Mouse (Mus musculus) NIH3T3 (cell line): ENCODE results near the gene Ecpas.

ENCODE experiments used
- DNase-seq: peaks from one replicate; pipeline ENCODE4 v3.0.0-alpha.2; 2012; ENCODE audit warnings: low read depth

Gene Ecpas

DNA sequence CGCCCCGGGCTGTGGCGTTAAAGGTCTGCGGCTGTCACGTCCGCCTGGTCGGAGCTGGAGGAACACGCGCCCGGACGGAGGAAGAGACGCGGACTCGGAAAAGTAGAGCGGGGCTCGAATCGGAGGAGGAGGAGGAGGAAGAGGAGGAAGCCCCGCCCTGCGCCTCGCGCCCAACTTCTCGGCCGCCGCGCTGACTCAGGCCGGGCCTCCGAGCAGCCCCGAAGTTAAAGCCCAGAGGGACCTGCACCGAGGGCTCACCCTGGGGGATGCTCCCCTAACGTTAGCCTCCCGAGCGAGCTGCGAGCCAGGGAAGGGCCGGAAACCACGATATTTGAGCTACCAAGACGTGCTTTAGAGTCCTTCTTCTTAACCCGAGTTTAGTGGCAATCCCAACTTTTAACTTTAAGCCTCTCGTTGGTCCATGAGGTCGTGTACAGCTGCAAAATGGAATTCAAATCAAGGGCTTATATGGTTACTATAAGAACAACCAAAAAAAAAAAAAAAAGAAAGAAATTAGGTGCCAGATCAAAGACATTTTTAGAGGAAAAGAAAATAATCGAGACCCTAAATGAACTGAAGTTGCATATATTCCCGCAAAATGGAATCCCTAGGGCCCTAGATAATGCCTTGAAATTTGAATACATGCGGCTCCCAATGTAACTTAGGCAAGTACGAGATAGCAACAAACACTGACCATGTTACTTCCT, at the start of gene Ecpas:
Ecpas (minus strand) TSS at position 121 of the 707 bp plus-strand sequence.
- DNase-seq = peak; percentile 90

DNA sequence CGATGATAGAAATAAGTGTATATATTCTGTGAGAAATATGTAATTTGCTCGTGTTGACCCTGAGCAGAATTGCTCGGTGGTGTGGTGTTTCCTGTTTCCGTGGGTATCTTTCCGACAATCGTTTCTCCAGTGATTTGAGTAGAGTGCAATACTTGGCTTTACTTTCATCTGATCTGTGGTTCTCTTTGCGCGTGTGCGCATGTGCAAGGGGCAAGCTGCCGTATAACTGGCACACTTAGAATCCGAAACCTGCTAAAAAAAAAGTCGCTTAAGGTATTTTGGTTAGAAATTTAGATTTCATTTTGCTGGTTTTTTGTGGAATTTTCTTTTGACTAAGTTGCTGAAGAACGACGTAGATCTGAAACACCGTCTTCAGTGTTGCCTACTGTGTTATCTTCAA, 49.2 kb upstream of the Ecpas start:
- no peak for DNase-seq

DNA sequence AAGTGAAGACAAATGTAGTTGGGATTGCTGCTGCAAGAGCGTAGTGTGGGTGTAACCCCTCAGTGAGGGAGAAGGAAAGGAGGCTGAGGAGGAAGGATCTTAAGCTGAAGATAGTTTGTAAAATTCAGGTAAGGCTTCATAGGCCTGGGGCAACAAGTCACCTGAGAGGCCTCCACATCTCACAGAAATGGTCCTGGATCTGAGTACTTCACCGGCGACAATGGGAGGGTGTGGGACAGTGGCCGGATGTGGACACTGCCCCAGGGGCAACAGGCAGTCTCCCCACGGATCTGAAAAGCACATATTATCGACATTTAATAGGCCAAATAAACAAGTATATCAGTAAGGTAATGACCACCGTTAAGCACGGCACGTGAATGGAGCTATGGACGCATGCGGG, 40.1 kb upstream of the Ecpas start:
- no peak for DNase-seq

DNA sequence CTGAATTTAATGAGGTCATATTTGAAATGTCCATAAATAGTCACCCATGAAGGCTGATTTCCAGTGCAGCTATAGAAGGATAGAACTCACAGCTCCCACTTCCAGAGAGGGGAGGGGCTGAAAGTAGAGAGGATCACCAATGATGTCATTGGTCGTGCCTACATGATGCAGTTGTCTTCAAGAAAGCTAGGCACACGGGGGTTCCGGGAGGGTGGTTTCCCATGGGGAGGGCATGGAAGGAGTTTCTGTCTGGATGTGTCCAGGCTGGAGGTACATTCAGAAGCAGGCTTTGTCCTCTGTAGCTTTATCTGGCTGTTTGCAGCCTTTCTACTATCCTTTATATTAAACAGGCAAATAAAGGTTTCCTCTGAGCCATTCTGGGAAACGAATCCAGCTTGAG, 35.8 kb upstream of the Ecpas start:
- no peak for DNase-seq

DNA sequence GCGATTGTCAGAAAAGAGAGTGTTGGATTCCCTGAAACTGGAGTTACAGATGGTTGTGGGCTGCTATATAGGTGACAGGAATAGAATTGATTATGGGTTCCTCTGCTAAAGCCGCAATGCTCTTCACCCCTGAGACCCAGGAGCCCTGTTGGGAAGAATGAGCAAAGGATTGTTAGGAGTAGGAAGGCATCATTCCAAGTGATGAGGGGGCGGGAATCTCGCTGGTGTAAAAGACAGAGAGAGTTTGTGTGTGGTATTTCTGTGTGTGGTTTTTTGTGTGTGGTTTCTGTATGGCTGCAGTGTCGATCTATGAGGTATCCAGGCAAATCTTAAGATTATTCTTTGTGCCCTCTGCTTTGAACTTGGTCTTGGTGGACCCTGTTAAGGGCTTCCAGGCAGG, 32.1 kb upstream of the Ecpas start:
- no peak for DNase-seq

DNA sequence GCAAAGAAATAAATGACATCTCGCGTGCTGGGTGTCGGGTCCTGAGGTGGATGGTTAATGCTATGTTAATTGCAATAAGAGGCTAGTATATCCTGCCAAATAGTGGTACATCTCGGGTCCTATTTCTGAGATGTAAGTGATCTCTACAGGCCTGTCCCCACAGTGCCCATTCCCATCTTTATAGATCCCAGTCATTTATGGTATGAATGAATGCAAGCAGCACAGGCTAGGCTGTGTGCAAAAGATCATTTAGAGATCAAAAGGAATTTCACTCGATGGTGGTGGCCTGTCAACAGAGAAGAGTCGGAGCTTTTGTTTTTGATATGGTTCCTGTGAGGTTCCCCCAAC, 31.6 kb upstream of the Ecpas start:
- no peak for DNase-seq

DNA sequence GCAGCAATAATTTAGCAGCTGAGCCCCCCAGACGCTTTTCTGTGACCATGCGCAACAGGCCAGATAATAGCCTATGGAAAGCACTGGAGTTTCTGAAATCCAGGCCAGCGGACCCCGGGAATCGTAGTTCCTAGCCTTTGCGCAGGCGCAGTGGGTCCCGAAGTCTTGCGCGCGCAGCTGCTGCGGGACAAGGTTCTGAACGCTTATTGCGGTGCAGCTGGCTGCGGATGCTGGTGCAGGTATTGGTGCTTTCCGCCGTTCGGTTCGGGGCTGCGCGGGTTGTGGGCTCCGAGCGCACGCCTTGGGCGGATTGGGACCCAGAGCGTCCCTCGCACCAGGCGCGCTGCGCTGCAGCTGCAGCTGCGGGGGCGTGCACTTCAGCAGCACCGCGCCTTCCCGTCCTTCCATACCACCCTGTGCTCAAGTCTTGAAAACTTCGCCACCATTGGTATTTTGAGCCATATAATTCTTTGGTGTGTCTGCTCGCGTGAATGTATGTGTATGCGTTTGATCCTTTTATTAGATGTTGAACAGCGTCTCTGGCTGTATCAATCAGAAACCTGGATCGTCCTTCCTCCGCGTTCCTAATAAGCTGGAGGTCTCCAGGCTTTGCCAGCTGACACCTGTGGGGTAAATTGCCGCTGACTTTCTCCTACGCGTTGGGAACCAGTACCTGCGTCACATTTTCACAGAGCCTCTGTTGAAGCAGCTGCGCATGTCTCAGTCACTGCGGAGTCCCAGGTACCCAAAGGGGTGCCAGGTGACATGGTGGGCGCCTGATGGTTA, 31.1 kb upstream of the Ecpas start, which contains the start of gene Zkscan16:
Zkscan16 (plus strand) TSS at position 209 of the 786 bp plus-strand sequence.
- DNase-seq = peak; percentile 90

DNA sequence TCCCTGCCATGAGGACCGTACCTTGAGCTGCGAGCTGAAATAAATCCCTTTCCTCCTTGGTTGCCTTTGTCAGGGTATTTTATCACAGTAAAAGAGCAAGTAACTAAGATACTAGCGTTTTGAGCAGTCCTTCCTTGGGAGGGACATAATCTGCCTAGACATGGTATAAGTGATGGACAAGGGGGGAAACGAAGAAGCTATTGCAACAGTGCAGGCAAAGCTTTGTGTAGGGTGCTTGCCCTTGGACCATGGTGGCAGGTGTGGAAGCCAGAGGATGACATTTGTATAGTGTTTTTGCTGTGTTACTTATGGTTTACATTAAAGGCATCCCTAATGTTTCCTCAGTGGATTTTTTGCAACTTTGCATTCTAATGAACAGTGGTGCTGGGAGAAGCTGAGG, 30.4 kb upstream of the Ecpas start:
- no peak for DNase-seq

DNA sequence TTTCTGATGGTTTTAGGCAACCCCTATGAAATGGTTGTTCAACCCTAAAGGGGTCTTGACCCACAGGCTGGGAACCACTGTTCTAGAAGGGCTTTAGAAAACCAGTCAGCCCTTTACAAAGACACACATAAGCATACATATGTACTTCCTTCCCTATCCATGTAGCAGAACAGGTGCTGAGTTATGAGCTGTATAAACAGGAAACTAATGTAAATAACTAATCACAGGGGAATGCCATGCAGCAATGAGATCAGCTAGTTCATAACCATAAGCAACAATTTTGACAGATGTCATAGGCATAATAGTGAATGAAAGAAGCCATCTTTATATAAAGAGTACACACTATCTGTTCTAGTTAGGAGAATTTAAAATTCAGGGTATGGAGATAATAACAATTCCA, 29.1 kb upstream of the Ecpas start:
- no peak for DNase-seq

DNA sequence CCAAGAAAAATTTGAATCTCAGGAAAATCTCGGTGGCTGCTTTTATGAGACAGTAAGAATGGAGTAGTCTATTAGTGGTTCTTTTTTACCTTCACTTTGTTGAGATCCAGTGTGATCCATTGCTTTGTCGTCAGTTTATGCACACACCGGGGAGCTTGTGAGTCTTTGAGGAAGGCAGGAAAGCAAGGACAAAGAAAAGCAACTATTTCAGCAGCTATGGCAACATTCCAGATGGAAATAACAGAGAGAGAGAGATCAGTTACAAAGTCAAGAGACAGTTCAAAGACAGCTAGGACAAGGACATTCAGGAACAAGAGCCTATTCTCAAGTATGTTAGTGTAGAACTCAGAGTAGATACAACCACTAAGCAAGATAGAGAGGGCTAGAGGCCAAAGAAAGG, 23.3 kb upstream of the Ecpas start:
- no peak for DNase-seq

DNA sequence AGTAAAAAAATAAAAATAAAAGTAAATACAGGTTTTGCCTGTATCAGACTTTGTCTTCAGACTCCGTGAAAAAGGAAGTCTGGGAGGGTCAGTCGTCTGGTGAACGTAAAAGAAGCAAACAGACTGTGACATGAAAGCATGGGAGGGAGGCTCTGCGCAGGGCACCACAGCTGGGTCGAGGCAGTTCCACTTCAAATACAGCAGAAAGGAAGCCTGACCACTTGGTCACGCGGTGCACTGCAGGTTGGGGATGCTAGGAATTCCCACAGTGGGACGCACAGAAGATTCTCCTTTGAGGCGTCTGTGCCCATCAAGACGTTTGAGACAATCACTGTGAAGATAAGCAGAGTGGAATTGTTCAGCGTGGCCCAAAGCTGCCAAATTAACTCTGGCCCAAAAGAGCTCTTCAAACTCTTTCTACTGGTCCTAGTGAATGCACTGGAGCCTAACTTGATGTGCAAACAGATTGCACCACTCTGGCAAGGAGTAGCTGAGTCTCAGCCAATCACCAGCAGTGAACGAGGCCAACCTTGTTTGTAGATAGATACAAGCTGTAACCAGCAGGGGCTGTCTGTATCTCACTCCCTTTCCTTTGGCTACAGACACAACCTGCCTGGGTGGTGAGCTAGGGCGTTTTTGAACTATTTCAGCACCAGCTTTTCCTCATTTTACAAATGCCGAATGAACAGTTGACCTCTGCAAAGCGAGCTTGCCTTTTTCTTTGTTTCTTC, 22.4 kb upstream of the Ecpas start:
- DNase-seq = peak; percentile 77

DNA sequence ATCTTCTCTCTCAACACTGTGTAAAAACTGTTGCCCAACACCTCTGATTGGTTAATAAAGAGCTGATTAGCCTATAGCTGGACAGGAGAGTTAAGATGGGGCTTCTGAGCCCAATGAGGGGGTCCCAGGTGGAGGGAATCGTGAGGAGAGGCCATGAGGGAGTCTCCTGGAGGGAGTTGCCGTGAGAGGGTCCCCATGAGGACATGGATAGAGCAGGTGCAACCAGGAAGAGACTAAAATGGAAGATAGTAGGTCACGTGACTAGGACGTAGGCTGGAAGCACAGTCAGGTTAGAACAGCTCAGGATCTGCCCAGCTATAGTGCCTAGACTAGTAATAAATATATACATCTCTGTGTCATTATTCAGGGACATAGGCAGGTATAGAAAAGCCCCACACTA, 21.8 kb upstream of the Ecpas start:
- DNase-seq = no peak

DNA sequence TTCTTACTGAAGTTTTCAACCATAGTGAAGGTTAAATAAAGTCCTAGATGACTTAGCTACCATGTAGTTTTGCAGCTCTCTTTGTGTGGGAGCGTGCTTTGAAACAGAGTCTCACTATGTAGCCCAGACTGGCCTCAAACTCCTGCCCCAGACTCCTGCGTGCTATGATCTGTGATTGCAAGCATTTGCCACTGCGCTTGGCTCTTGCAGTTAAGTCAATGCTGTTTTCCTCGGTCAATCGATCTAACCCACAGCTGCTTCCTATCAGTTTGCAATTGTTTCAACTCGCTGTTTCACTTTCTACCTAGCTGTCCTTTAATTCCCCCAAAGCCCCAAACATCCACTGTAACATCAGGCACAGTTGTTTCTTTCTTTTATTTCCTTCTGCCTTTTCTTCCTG, 20.0 kb upstream of the Ecpas start:
- no peak for DNase-seq

DNA sequence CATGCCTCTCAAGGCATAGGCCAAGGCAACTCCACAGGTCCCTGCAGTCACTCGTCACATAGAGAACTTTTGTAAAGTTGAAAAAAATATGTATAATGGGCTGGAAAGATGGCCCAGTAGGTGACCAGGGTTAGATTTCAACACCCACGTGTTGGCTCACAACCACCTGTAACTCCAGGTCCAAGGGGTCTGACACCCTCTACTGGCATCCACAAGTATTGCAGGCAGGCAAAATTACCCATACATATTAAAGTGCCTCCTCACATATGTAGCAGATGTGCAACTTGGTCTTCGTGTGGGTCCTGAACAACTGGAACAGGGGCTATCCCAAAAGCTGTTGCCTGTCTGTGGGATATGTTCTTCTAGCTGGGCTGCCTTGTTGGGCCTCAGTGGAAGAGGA, 15.1 kb upstream of the Ecpas start:
- peak; percentile 30 for DNase-seq

DNA sequence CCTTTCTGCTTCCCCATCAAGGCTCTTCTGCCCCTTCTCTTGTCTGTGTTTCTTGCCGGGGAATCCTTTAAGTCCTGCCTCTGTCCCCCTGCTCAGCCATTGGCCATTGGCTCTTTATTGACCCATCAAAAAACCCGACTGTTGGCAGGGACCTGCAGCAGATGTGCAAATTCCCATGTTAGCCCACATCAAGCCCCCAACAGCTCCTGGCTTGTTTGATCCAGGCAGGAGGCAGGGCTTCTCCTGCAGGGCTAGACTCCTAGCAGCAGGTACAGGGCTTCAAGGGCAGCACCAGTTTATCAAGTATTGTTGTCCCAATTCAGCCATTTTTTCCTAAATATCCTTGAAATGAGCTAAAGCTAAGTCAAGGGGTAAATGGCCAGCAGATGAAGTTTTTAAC, 13.6 kb upstream of the Ecpas start:
- no peak for DNase-seq

DNA sequence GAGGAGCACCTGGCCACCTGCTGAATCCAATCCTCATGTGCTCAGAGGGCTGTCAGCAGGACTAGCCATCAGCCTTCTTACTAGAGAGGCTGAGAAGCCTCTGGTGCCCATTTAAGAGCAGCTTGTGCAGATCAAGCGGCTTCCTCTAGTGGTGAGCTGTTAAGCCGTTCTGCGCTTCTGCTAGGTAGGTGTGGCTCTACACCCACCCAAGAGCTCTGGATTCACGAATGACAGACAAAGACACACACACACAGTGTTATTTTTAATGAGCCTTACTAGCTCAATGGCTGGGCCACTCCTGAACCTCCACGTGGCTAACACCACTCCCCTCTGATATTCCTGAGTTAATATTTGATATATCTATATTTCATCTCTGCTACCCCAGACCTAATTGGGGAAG, 13.1 kb upstream of the Ecpas start:
- no peak for DNase-seq

DNA sequence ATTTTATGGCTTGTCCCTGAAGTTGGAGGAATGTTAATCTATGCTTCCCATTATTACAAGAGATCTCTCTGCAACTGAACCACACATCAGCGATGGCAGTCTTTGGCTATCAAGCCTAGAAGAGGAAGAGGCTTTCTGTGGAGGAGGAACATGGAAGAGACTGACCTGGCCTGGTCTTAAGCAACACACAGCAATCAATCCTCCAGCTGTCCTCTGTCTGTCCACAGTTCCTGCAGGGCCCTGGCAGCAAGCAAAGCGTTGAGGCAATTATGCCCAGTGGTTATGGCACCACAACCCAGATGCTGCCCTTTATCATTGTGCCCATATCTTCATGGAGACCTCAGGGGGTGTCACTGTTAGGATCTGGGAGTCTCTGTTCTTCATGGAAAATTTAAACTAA, 11.4 kb upstream of the Ecpas start:
- DNase-seq = no peak

DNA sequence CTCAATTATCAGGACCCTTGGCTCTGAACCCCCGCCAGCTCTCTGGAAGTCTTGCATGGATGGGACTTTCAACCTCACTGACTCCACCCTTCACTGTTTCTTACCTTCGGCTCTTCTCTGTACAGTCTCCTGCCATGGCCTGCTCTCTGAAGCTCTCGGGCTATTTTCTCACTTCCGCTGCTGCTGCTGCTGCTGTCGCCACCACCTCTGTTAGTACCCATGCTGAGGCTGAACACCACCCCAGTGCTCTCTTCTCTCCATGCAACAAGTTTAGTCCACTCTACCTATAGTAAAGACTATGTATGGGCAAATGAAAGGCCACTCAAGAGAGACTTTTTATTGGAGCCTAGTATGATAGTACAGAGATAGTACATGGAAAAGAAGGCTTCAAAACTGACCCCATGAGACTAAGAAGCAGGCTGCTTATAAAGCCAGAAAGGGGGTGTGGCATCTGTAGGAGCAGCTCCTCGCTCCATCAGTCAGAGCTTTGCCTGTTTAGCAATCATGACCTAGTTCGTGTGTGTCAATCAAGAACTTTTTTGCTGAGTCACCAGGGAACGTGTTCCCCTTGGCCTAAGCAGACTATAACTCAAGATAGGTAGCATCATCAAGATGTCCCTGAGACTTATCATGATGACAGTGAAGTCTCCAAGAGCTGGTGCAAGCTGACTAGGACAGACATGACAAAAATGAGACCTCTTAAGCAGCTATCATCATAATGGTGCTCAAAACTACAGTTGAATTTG, 2.7 kb upstream of the Ecpas start:
- peak; percentile 69 for DNase-seq

DNA sequence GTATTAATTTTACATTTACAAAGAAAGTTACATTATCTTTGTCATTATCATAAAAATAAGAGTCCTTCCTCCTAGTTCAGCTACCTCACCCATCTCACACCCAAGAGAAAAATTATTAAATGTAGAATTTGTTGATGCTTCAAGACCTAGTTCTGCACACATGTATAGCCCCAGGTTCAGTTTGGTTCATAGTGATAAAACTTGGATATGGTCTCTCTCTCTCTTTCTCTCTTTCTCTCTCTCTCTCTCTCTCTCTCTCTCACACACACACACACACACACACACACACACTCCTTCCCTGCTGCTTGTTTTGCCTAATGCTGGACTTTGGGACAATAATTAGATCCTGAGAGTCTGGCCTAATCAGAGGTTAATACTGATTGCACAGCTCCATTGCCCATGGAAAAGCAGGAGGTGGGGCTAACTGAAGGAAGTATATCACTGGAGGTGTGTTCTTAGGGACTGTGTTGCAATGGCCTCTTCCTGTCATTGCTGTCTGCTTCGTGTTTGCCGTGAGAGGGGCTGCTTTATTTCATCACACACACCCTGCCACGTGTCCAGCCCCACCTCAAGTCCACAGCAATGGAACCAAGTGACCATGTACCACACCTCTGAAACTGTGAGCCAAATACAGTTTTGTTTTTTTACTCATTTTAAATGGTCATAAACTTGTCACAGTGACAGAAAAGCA, 932 bp upstream of the Ecpas start:
- peak; percentile 26 for DNase-seq

DNA sequence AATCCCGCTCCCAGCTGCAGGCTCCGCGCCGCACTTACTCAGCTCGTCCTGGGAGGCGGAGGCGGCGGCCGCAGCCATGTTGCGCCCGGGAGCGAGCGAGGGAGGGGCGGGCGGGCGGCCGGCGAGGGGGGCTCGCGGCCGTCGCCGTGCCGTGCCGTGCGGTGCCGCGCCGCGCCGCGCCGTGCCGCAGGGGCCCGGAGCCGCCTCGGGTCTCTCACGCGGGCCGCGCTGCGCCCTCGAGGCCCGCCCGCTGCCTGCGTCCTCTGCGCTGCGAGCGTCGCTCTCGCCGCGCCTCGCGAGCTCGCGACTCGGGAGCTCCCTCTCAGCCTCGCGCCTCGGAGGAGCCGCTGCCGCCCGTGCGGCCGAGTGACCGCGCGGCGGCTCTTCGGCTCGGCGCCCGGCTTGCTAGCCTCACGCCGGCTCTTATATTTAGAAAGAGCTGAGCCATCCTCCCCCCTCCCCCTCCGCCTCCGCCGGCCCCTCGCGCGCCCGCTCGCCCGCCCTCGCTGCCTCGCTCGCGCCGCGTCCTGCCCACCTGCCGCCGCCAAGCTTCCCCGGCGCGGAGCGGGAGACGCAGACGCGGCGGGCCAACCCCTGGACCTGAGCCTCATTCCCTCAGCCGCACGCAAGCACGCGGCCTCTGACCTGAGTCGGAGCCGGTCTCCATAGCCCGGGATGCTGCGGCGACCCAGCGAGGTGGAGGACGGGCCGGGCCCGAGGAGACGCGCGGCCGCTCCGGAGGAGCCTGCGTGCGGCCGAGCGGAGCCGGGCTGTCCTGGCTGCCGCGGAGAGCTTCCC, 519 bp downstream of the Ecpas start:
- DNase-seq = peak; percentile 85
